ENCODE assay signal across 7 mouse cellular contexts in genomic region chr14:58034567-58034966, GRCm38 (mm10). TPM values are rescaled to one million over a fixed set of nuclear protein-coding genes. Genes with fewer than 3 reads are reported as not detected.
DNase-seq lines count a peak whose midpoint lies in the region; ATAC-seq and TF ChIP-seq lines count a peak whose summit lies in the region.

No protein-coding gene starts in this region.

- no peak overlapping the region for H3K27ac ChIP-seq in embryonic facial prominence, embryonic 14.5 days (replicated peaks; ENCODE audit: low read depth, low read length)
- H3K27ac ChIP-seq in kidney, postnatal 0 days: no peak overlapping the region
- H3K27ac ChIP-seq in limb, embryonic 14.5 days (replicated peaks; ENCODE audit: low read depth, low read length): no peak overlapping the region

- 8% methylated on average over 8 of the region's 8 CpGs for WGBS in embryonic facial prominence, embryonic 14.5 days
- WGBS in kidney, postnatal 0 days: 11% methylated on average over 8 of the region's 8 CpGs
- 8% methylated on average over 8 of the region's 8 CpGs for WGBS in limb, embryonic 14.5 days

- H3K9me3 ChIP-seq in embryonic facial prominence, embryonic 14.5 days (ENCODE audit: control insufficient read depth, low read length): no peaks in the 10 kb centered on the region
- H3K9me3 ChIP-seq in kidney, postnatal 0 days (replicated peaks; ENCODE audit: low read length): no peaks in the 10 kb centered on the region
- no peaks in the 10 kb centered on the region for H3K9me3 ChIP-seq in limb, embryonic 14.5 days (ENCODE audit: control insufficient read depth, low read length)

- no peaks in the 10 kb centered on the region for H3K27me3 ChIP-seq in embryonic facial prominence, embryonic 14.5 days (replicated peaks; ENCODE audit: control insufficient read depth, insufficient read depth, low read length)
- H3K27me3 ChIP-seq in kidney, postnatal 0 days (ENCODE audit: insufficient read depth, low read length): no peaks in the 10 kb centered on the region
- H3K27me3 ChIP-seq in limb, embryonic 14.5 days (ENCODE audit: control insufficient read depth, insufficient read depth, low read length): no peaks in the 10 kb centered on the region; the same call in 1 of the 2 replicates

- no peak overlapping the region for H3K4me3 ChIP-seq in embryonic facial prominence, embryonic 14.5 days (ENCODE audit: low read depth, low read length)
- no peak overlapping the region for H3K4me3 ChIP-seq in kidney, postnatal 0 days (replicated peaks; ENCODE audit: low read depth, low read length)
- H3K4me3 ChIP-seq in limb, embryonic 14.5 days (replicated peaks; ENCODE audit: low read length): no peak overlapping the region

- no peak overlapping the region for H3K9ac ChIP-seq in embryonic facial prominence, embryonic 14.5 days (ENCODE audit: low read depth, low read length)
- no peak overlapping the region for H3K9ac ChIP-seq in kidney, postnatal 0 days (ENCODE audit: low read depth, low read length)
- H3K9ac ChIP-seq in limb, embryonic 14.5 days (ENCODE audit: low read depth, low read length, severe bottlenecking): no peak overlapping the region

- no peak for ATAC-seq in embryonic facial prominence, embryonic 14.5 days (ENCODE audit: low read depth)
- no peak for ATAC-seq in kidney, postnatal 0 days (replicated peaks; ENCODE audit: low FRiP score, low read depth)
- ATAC-seq in limb, embryonic 14.5 days (ENCODE audit: low FRiP score, low read depth): no peak

- 0 out of 2 replicates have a peak overlapping the region, but pooled peaks have one; percentile 21 for H3K4me2 ChIP-seq in embryonic facial prominence, embryonic 14.5 days (ENCODE audit: low read depth, low read length)
- no peak overlapping the region for H3K4me2 ChIP-seq in kidney, postnatal 0 days (ENCODE audit: low read length)
- H3K4me2 ChIP-seq in limb, embryonic 14.5 days (replicated peaks; ENCODE audit: low read depth, low read length, severe bottlenecking): no peak overlapping the region

- H3K36me3 ChIP-seq in embryonic facial prominence, embryonic 14.5 days (ENCODE audit: control insufficient read depth, insufficient read depth, low read length): no peaks in the 10 kb centered on the region
- no peaks in the 10 kb centered on the region for H3K36me3 ChIP-seq in kidney, postnatal 0 days (ENCODE audit: insufficient read depth, low read length)
- no peaks in the 10 kb centered on the region for H3K36me3 ChIP-seq in limb, embryonic 14.5 days (ENCODE audit: control insufficient read depth, insufficient read depth, low read length)

- peak; percentile 53 for DNase-seq in urinary bladder, postnatal 25 days (ENCODE audit: low spot score)
- DNase-seq in urinary bladder, postnatal 10 days (ENCODE audit: low spot score): no peak
- DNase-seq in brain, adult 2 months (ENCODE audit: low read depth, low spot score): peak; percentile 74
- DNase-seq in embryonic facial prominence, embryonic 14.5 days (ENCODE audit: low spot score): peak; percentile 43
- DNase-seq in kidney, postnatal 0 days (ENCODE audit: low spot score): peak; percentile 67
- peak; percentile 69 for DNase-seq in limb, embryonic 14.5 days (ENCODE audit: low spot score)
- DNase-seq in right cerebral cortex, adult 2 months (ENCODE audit: low spot score in 2 of 2): peak; percentile 83 to 87

- TF ChIP-seq CTCF in kidney, postnatal 0 days (IDR thresholded peaks at IDR 0.05; ENCODE audit: low read depth): peak; percentile 88

- no peaks in the 10 kb centered on the region for H3K4me1 ChIP-seq in embryonic facial prominence, embryonic 14.5 days (ENCODE audit: control insufficient read depth, insufficient read depth, low read length)
- H3K4me1 ChIP-seq in kidney, postnatal 0 days (replicated peaks; ENCODE audit: insufficient read depth, low read length): no peaks in the 10 kb centered on the region
- no peaks in the 10 kb centered on the region for H3K4me1 ChIP-seq in limb, embryonic 14.5 days (ENCODE audit: control insufficient read depth, insufficient read depth, low read length)

- no peak for TF ChIP-seq POLR2A in limb, embryonic 14.5 days (IDR thresholded peaks at IDR 0.05; ENCODE audit: borderline replicate concordance, extremely low read depth, insufficient read depth, insufficient read length)

RNA-seq across cellular contexts. Expression of gene Micu2, which starts 35.5 kb away (rescaled TPM):
- polyA plus RNA-seq in embryonic facial prominence, embryonic 14.5 days (2014; fragmentation: Nextera tagmentation; extraction: Ambion mirVana): 63.1 and 67.7 TPM in 2 replicates
- polyA plus RNA-seq in kidney, postnatal 0 days (2015; fragmentation: Nextera tagmentation; extraction: Ambion mirVana): 84.4 and 87.0 TPM in 2 replicates
- polyA plus RNA-seq in limb, embryonic 14.5 days (2012; rRNA removed): 30.3 and 42.7 TPM in 2 replicates
- 67.1 and 68.3 TPM in 2 replicates for polyA plus RNA-seq in limb, embryonic 14.5 days (2014; fragmentation: Nextera tagmentation; extraction: Ambion mirVana)

RNA-seq across cellular contexts. Expression of gene Fgf9, which starts 35.8 kb away (rescaled TPM):
- polyA plus RNA-seq in embryonic facial prominence, embryonic 14.5 days (2014; fragmentation: Nextera tagmentation; extraction: Ambion mirVana): 7.8 and 10.6 TPM in 2 replicates
- polyA plus RNA-seq in kidney, postnatal 0 days (2015; fragmentation: Nextera tagmentation; extraction: Ambion mirVana): 15.3 and 16.3 TPM in 2 replicates
- 5.2 and 5.3 TPM in 2 replicates for polyA plus RNA-seq in limb, embryonic 14.5 days (2012; rRNA removed)
- polyA plus RNA-seq in limb, embryonic 14.5 days (2014; fragmentation: Nextera tagmentation; extraction: Ambion mirVana): 10.2 and 10.4 TPM in 2 replicates
